Mouse (Mus musculus): ENCODE results near the gene Slc22a3. TPM values are rescaled to one million over a fixed set of nuclear protein-coding genes. Genes with fewer than 3 reads are reported as not detected.
A peak's percentile ranks its signal among the peaks of the same experiment; 100 is the strongest.

Gene Slc22a3
- polyA plus RNA-seq, 1 experiment from 2014 or later: 0.05 TPM

DNA sequence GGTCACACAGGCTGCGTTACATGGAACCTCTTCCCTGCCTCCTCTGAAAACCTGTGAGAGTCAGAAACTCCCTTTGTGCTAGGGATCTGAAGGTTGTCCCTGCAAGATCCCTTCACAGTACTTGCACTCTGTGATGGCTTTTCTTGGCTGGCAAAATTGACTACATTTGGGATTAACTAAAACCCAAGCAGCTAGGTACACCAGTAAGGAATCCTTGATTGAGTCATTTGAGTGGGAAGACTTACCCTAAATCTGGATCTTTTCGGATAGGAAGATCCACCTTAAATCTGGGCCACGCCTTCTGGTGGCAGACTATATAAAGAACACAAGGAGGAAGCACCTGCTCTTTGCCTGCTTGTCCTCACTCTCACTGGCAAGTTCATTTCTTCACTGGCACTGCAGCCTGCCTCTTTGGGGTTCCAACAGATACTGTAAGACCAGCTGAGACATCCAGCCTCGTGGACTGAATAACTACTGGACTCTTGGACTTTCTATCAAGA is 41.0 kb downstream of the Slc22a3 start:
- H3K4me1 ChIP-seq (replicated peaks; ENCODE audit: control insufficient read depth, insufficient read depth): no peaks in the 10 kb centered on the region
- TF ChIP-seq EP300 (optimal IDR thresholded peaks at IDR 0.05): no peak
- no peak for TF ChIP-seq CTCF (IDR thresholded peaks at IDR 0.05; ENCODE audit: low read depth)
- H3K4me2 ChIP-seq (replicated peaks; ENCODE audit: low read depth): no peak overlapping the region
- DNase-seq (ENCODE audit: low spot score) (no peak), ATAC-seq (ENCODE audit: low FRiP score, low TSS enrichment) (no peak)
- no peak overlapping the region for H3K27ac ChIP-seq (replicated peaks)
- no peaks in the 10 kb centered on the region for H3K27me3 ChIP-seq (ENCODE audit: control insufficient read depth, insufficient read depth, low read length)
- H3K9ac ChIP-seq (ENCODE audit: low read length): no peak overlapping the region
- no peak overlapping the region for H3K4me3 ChIP-seq (ENCODE audit: low read depth, low read length)
- WGBS: 74% methylated on average over 4 of the region's 4 CpGs
- no peaks in the 10 kb centered on the region for H3K36me3 ChIP-seq (ENCODE audit: control insufficient read depth, insufficient read depth, low read length)
- no peaks in the 10 kb centered on the region for H3K9me3 ChIP-seq (ENCODE audit: control insufficient read depth, low read length)

- ATAC-seq (ENCODE audit: low FRiP score, low TSS enrichment): no peak
- Histone ChIP-seq H3K9me3 (ENCODE audit: control insufficient read depth, low read length) (no peaks in the 10 kb centered on the region), H3K36me3 (ENCODE audit: control insufficient read depth, insufficient read depth, low read length) (no peaks in the 10 kb centered on the region), H3K4me2 (replicated peaks; ENCODE audit: low read depth) (no peak overlapping the region), H3K4me1 (replicated peaks; ENCODE audit: control insufficient read depth, insufficient read depth) (no peaks in the 10 kb centered on the region), H3K27me3 (ENCODE audit: control insufficient read depth, insufficient read depth, low read length) (no peaks in the 10 kb centered on the region), H3K27ac (replicated peaks) (no peak overlapping the region), H3K4me3 (ENCODE audit: low read depth, low read length) (no peak overlapping the region), H3K9ac (ENCODE audit: low read length) (no peak overlapping the region)
- no peak for DNase-seq (ENCODE audit: low spot score)
- TF ChIP-seq CTCF (IDR thresholded peaks at IDR 0.05; ENCODE audit: low read depth): peak; percentile 48
- no peak for TF ChIP-seq EP300 (optimal IDR thresholded peaks at IDR 0.05)
These were observed 46.3 kb downstream of the Slc22a3 start for GRCm38 (mm10) chr17:12461168-12461567.

DNA sequence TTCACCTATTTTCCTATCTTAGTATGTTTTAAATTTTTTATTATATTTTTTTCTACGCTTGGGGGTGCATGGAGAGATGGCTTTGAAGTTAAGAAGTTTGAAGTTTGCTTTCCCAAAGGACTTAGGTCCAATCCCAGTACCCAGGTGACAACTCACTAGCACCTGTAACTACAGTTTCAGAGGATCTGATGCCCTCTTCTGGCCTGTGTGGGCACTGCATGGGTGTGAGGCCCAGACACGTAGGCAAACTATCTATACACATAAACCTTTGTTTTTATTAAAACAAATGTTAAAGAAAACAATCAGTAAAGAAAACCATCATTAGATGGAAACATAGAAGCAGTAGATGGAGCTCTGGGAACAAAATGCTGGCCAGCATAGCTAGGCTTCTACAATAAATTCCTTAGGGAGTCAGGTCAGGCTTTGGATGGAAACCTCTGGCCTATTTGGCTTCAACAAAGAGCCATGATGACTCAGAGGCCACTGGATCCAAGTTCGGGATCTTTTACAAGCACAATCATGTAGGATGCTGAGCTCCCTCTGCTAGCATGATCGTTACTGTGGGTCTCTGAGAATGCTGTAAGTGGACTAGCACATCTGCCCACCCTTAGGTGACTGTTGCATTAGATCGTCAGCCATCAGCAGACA is 52.2 kb downstream of the Slc22a3 start:
- Histone ChIP-seq H3K4me2 (replicated peaks; ENCODE audit: low read depth) (no peak overlapping the region), H3K27ac (replicated peaks) (no peak overlapping the region), H3K4me1 (replicated peaks; ENCODE audit: control insufficient read depth, insufficient read depth) (no peaks in the 10 kb centered on the region; the same call in 1 of the 2 replicates), H3K27me3 (ENCODE audit: control insufficient read depth, insufficient read depth, low read length) (no peaks in the 10 kb centered on the region), H3K9me3 (ENCODE audit: control insufficient read depth, low read length) (no peaks in the 10 kb centered on the region), H3K4me3 (ENCODE audit: low read depth, low read length) (no peak overlapping the region), H3K36me3 (ENCODE audit: control insufficient read depth, insufficient read depth, low read length) (no peaks in the 10 kb centered on the region), H3K9ac (ENCODE audit: low read length) (no peak overlapping the region)
- ATAC-seq (ENCODE audit: low FRiP score, low TSS enrichment) (no peak), DNase-seq (ENCODE audit: low spot score) (peak; percentile 39)
- no peak for TF ChIP-seq EP300 (optimal IDR thresholded peaks at IDR 0.05)
- TF ChIP-seq CTCF (IDR thresholded peaks at IDR 0.05; ENCODE audit: low read depth): peak; percentile 65
- WGBS: 73% methylated on average over 5 of the region's 5 CpGs

DNA sequence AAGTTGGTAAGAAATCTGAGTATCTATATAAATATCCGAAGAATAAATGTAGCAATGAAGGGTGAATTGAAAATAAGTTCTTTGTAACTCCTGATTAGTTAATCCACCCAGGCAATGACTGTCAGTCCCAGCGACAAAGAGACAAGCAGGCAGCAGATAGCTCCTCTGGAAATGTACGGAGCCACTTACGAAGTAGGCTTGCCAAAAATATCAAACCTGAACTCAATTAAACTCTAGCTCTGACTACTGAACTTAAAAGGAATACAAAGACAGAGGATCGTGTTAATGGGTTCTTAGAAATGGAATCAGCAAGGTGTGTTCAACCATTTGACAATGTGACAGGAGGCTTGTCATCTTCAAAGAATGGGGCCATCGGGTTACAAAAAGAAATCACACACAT is 53.8 kb downstream of the Slc22a3 start:
- no peaks in the 10 kb centered on the region for H3K9me3 ChIP-seq (ENCODE audit: control insufficient read depth, low read length)
- no peaks in the 10 kb centered on the region for H3K36me3 ChIP-seq (ENCODE audit: control insufficient read depth, insufficient read depth, low read length)
- H3K4me2 ChIP-seq (replicated peaks; ENCODE audit: low read depth): no peak overlapping the region
- no peak for ATAC-seq (ENCODE audit: low FRiP score, low TSS enrichment)
- H3K9ac ChIP-seq (ENCODE audit: low read length): no peak overlapping the region
- WGBS: 72% methylated on average over 6 of the region's 6 CpGs
- TF ChIP-seq CTCF (IDR thresholded peaks at IDR 0.05; ENCODE audit: low read depth) (no peak), EP300 (optimal IDR thresholded peaks at IDR 0.05) (no peak)
- H3K27me3 ChIP-seq (ENCODE audit: control insufficient read depth, insufficient read depth, low read length): no peaks in the 10 kb centered on the region
- H3K4me3 ChIP-seq (ENCODE audit: low read depth, low read length): no peak overlapping the region
- H3K27ac ChIP-seq (replicated peaks): no peak overlapping the region
- H3K4me1 ChIP-seq (replicated peaks; ENCODE audit: control insufficient read depth, insufficient read depth): no peaks in the 10 kb centered on the region; the same call in 1 of the 2 replicates
- no peak for DNase-seq (ENCODE audit: low spot score)

DNA sequence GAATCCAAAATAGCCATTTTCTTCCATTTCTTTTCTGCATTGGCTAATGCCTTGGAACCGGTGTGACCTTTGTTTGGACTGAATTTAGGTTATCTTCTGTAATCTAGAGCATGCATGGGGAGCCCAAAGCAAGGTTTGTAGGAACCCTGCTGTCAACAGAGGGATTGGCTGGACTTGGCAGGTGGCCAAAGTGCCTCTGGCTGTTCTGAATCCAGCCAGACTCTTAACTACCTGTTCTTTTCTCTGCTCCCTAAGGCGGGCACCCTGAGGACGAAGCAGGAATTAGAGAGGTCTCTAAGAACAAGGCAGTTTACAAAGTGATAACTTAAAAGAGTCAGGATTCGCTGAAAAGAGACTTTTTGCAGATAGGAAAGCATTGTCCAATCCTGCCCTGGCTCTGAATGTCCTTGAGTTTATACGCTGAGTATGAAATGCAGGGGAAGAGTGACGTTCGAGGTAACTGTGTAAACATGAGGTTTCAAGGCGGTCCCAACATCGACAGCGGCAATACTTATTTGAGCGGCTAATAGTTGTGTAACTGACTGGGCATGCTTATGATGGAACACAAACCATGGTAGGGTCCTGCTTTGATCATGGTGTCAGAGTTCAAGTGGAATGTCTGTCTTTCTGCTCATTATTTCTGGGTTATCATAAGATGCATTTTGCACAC is 54.5 kb downstream of the Slc22a3 start:
- ATAC-seq (ENCODE audit: low FRiP score, low TSS enrichment): peak; percentile 68; the same call in 1 of the 2 replicates
- TF ChIP-seq EP300 (optimal IDR thresholded peaks at IDR 0.05) (no peak), CTCF (IDR thresholded peaks at IDR 0.05; ENCODE audit: low read depth) (no peak)
- H3K4me2 ChIP-seq (replicated peaks; ENCODE audit: low read depth): no peak overlapping the region
- no peaks in the 10 kb centered on the region for H3K36me3 ChIP-seq (ENCODE audit: control insufficient read depth, insufficient read depth, low read length)
- DNase-seq (ENCODE audit: low spot score): peak; percentile 67
- no peak overlapping the region for H3K27ac ChIP-seq (replicated peaks)
- H3K27me3 ChIP-seq (ENCODE audit: control insufficient read depth, insufficient read depth, low read length): no peaks in the 10 kb centered on the region
- 45% methylated on average over 11 of the region's 11 CpGs for WGBS
- no peaks in the 10 kb centered on the region; the same call in 1 of the 2 replicates for H3K4me1 ChIP-seq (replicated peaks; ENCODE audit: control insufficient read depth, insufficient read depth)
- no peaks in the 10 kb centered on the region for H3K9me3 ChIP-seq (ENCODE audit: control insufficient read depth, low read length)
- no peak overlapping the region for H3K4me3 ChIP-seq (ENCODE audit: low read depth, low read length)
- H3K9ac ChIP-seq (ENCODE audit: low read length): no peak overlapping the region

- DNase-seq (ENCODE audit: low spot score) (no peak), ATAC-seq (ENCODE audit: low FRiP score, low TSS enrichment) (peak; percentile 40; the same call in 1 of the 2 replicates)
These were observed 56.3 kb downstream of the Slc22a3 start for GRCm38 (mm10) chr17:12451234-12451633.

More at GRCm38 (mm10) chr17:12451234-12451633, 56.3 kb downstream of the Slc22a3 start:
- Histone ChIP-seq H3K4me2 (replicated peaks; ENCODE audit: low read depth) (no peak overlapping the region), H3K36me3 (ENCODE audit: control insufficient read depth, insufficient read depth, low read length) (no peaks in the 10 kb centered on the region), H3K9ac (ENCODE audit: low read length) (no peak overlapping the region), H3K9me3 (ENCODE audit: control insufficient read depth, low read length) (no peaks in the 10 kb centered on the region), H3K27ac (replicated peaks) (no peak overlapping the region), H3K4me1 (replicated peaks; ENCODE audit: control insufficient read depth, insufficient read depth) (no peaks in the 10 kb centered on the region; the same call in 1 of the 2 replicates), H3K4me3 (ENCODE audit: low read depth, low read length) (no peak overlapping the region), H3K27me3 (ENCODE audit: control insufficient read depth, insufficient read depth, low read length) (no peaks in the 10 kb centered on the region)
- no peak for TF ChIP-seq EP300 (optimal IDR thresholded peaks at IDR 0.05)
- TF ChIP-seq CTCF (IDR thresholded peaks at IDR 0.05; ENCODE audit: low read depth): peak; percentile 72
- 43% methylated on average over 4 of the region's 4 CpGs for whole genome bisulfite sequencing

All from stomach, postnatal 0 days (tissue).